Mouse (Mus musculus): ENCODE results near the gene Ddb1.
"Not testable (repeated sequence)": the region's sequence is repeated elsewhere in the genome, so short reads cannot be mapped to it uniquely, and the experiment has no call there.

Gene Ddb1

DNA sequence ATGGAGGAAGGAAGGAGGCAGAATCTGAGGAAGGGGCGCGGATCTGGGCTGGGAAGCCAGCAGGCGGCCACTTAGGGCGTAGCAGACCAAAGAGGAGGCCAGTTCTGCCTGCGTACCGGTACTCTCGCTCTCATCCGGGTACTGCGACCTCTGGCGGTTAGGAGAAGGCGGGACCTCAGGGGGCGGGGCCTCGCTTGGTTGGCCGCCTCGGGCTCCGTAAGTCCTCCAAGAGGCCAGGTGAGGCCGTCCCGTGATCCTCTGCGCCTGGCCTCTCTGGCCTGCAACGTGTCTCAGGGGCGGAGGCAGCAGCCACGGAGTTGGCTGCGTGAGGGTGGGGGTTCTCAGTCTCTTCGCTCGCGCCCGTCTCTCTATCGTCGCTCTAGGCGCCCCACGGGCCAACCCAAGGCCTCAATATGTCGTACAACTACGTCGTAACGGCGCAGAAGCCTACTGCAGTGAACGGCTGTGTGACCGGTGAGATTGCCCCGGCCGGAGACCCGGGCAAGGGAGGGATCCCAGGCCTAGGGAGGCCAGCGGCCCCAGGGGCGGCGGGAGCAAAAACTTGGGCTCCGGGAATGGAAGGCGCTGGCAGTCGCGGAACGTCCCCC is at the start of gene Ddb1, which contains the start of gene Tkfc:
TSS of gene Ddb1 (plus strand) at position 35 of the 608 bp plus-strand sequence.
TSS of gene Tkfc (minus strand) at position 362 of the 608 bp plus-strand sequence.
- DNase-seq (ENCODE audit: low spot score): peak; percentile 99

DNA sequence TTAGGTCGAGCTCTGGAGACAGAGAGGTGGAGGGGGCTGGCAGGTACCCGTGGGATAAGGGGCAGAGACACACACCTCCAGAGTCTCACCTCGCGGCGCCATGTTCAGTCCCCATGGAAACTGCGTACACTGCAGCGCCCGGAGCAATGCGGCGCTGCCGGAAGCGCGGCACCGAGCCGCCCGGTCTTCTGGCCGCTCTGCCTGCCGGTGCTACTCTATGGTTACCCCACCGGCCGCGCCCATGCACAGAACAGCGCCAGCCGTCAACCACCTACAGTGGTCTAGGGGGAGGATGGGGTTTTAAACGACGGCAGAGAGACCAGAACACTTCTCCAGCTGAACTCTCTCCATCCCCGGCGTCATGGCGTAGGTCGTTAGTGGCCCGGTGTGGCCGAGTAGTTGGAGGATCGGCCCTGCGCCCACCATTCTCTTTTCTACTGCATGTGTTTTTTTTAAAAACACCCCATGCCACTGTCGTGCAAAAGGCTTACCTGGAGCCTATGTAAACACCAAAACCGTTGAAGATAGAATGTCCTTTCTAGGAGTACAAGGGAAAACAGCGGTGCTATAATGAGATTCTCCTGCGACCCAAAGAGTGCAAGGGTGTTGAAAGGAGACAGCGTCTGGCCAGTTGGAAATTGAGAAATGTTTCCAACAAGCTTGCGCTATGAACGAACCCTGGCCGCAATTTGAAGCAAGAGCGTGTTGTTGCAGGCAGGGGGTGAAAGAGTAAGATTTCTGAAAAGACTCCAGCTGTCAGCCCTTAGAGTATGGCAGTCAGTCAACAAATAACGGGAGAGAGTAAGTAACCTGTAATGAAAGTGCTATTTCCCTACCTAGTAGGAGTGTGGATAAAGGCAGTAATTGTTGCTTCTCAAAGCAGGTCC is 49.3 kb upstream of the Ddb1 start, which contains the start of gene Tmem216:
TSS of gene Tmem216 (minus strand) at position 615 of the 887 bp plus-strand sequence.
- peak; percentile 86 for DNase-seq (ENCODE audit: low spot score)

DNA sequence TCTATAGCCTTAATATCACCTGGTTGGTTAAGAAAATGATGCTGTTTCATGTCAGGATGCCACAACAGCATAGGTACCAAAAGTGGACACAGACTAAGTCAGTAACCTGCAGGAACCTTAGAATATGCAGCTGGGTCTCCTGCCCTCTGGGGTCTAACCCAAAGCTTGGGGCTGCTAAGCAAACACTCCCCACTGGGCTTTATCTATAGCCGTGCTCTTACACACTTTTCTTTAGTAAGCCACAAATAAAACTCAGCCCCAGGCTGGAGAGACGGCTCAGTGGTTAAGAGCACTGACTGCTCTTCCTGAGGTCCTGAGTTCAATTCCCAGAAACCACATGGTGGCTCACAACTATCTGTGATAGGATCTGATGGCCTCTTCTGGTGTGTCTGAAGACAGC is 48.1 kb upstream of the Ddb1 start:
- no peak for DNase-seq (ENCODE audit: low spot score)

GRCm38 (mm10) chr19:10557430-10557829 is 47.7 kb upstream of the Ddb1 start:
- DNase-seq (ENCODE audit: low spot score): no peak

- DNase-seq (ENCODE audit: low spot score): not testable (repeated sequence)
Measured at GRCm38 (mm10) chr19:10557837-10558375, 47.2 kb upstream of the Ddb1 start.

DNA sequence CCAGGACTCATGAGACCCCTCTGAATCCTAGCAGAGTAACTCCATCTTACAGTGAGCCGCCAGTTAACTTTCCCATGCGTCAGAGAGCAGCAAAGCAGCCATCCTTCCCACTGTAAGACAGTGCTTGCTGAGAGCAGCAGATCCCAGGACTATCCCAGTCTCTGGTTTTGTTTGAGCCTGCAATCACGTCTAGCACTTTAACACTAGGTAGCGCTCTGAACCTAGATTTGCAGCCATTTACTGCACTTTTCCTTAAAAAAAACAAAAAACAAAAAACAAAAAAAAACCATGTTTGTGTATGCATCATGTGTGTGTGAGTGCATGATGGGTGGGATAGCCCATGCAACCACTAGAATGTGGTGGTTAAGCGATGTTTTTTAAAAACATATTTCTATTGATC is 45.0 kb upstream of the Ddb1 start:
- DNase-seq (ENCODE audit: low spot score): no peak

- no peak for DNase-seq (ENCODE audit: low spot score)
Measured at GRCm38 (mm10) chr19:10561558-10562314, 43.4 kb upstream of the Ddb1 start.

GRCm38 (mm10) chr19:10562351-10562750 is 42.8 kb upstream of the Ddb1 start:
- no peak for DNase-seq (ENCODE audit: low spot score)

- DNase-seq (ENCODE audit: low spot score): no peak
Measured at GRCm38 (mm10) chr19:10564278-10564677, 40.8 kb upstream of the Ddb1 start.

DNA sequence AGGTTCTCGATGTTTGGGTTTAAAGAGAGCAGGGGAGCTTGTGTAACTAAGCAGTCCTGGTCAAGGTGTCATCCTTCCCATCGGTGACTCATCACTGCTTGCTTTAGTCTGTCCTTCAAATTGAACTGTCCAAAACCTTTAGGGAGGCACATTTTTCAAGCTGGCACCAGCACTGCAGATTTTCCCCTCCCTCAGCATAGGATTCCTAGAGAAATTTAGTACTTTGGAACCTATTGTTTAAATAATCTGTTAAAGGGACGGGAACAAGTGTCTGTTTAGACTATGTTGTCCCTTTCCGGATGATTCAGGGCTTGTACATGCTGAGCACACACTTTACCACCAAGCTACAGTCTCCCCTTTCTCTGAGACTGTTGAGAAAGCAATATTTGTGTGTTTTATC is 39.9 kb upstream of the Ddb1 start:
- DNase-seq (ENCODE audit: low spot score): no peak

- no peak for DNase-seq (ENCODE audit: low spot score)
Measured at GRCm38 (mm10) chr19:10569627-10570026, 35.5 kb upstream of the Ddb1 start.

GRCm38 (mm10) chr19:10576690-10577561 is 28.2 kb upstream of the Ddb1 start, which contains the start of the genes Cyb561a3 and Tmem138:
Cyb561a3 (plus strand) TSS chr19:10577172.
Tmem138 (minus strand) TSS chr19:10577362.
- DNase-seq (ENCODE audit: low spot score): peak; percentile 94

DNA sequence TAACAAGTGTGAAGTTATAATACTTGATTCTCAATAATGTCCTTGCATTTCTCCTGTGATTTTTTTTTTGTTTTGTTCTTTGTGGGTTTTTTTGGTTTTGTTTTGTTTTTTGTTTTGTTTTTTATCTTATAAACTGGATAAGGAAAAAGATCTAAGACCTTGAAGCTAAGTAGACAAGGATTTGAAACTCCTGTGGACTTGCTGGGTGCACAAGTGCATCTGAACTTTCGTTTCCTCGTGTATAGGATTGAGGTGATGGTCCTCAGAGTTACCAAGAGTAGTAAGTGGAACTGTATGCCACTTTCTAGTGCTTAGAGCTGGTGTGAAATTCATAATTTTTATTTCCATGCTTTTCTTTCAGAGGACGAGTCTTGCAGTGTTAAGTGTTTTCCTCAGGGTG is 25.0 kb upstream of the Ddb1 start:
- DNase-seq (ENCODE audit: low spot score): no peak

GRCm38 (mm10) chr19:10580761-10581160 is 24.4 kb upstream of the Ddb1 start:
- no peak for DNase-seq (ENCODE audit: low spot score)

DNA sequence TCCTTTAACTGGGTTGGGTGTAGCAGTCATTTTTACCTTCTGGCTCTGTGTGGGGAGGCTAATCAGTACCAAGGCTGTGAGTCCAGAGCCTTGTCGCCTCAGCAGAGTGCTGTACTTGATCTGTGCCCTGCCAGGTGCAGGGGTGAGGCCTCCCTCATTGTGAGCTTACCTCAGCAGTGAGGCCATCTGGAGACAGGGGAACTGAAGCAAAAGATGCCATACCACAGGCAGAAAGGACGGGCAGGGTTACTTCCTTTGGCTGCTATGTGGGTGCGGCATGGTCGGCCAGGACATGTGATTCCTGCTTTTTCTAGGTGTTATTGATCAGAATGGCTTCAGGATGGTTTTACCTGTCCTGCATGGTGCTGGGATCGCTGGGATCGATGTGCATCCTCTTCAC is 23.1 kb upstream of the Ddb1 start:
- no peak for DNase-seq (ENCODE audit: low spot score)

- DNase-seq (ENCODE audit: low spot score): no peak
Measured at GRCm38 (mm10) chr19:10583550-10584146, 21.5 kb upstream of the Ddb1 start.

GRCm38 (mm10) chr19:10585112-10585511 is 20.0 kb upstream of the Ddb1 start:
- DNase-seq (ENCODE audit: low spot score): no peak

- DNase-seq (ENCODE audit: low spot score): no peak
Measured at GRCm38 (mm10) chr19:10587231-10587630, 17.9 kb upstream of the Ddb1 start.

DNA sequence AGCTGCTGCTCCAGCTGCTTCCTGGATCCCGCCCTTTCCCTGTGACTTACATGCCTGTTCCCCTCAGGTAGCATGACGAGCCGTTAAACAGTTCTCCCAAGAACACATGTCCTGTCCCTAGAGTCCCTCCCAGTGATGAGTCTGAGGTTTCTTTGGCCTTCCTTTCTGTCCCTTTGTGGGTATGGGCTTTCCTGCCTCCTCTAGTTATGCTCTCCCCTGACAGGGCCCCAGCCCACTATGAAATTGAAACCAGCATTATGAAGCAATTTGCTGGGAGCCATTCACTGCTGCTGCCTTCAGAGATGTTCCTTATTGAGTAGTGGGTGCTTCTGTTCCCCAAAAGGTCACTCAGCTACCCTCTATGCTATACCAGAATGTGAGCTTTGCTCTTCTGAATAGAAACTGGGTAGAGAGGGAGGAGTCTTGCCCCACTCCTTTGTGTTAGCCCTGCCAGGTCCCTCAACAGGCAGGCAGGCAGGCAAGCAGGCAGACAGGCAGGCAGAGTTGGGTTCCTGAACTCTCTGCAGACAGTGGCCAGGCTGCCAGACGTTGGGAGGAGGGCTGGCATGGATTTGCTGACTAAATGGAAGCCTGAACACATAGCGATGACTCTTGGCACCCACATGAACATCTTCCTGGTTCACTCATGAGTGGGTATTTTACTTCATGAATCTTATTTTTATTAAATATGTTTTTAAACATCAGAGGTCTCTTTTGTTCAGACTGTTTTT is 15.8 kb upstream of the Ddb1 start:
- DNase-seq (ENCODE audit: low spot score): no peak

DNA sequence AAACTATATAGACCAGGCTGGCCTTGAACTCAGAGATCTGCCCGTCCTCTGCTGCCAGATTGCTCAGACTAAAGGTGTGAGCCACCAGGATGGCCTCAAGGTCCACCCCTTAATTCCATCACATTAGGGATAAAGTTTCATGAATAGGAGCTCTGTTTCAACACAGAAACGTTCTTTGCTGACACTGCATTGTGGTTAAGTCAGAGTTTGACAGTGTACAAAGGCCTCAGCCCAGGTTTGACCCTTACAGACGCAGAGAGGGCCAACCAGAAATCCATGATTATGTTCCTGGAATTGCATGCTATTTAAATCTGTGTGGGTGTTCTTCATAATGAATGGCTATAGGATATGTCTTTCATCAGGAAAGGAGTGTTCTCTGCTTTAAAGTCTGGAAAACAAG is 14.8 kb upstream of the Ddb1 start:
- no peak for DNase-seq (ENCODE audit: low spot score)

Data from layer of hippocampus, adult 11-12 months (tissue).